Mouse (Mus musculus) adrenal gland, postnatal 36 days (tissue): ENCODE measurements at regions not wholly inside any gene's neighbourhood (a gene's known extent, or its start where the extent isn't known, plus 50 kb on each side); places are given as distances from the start of the nearest gene placed in this dataset.
A peak's percentile ranks its signal among the peaks of the same experiment; 100 is the strongest.

Experiments
- DNase-seq, 2 experiments: peaks; one replicate each; pipeline ENCODE4 v3.0.0; 2021; ENCODE audit warnings: mixed read lengths in 1 of 2

DNA sequence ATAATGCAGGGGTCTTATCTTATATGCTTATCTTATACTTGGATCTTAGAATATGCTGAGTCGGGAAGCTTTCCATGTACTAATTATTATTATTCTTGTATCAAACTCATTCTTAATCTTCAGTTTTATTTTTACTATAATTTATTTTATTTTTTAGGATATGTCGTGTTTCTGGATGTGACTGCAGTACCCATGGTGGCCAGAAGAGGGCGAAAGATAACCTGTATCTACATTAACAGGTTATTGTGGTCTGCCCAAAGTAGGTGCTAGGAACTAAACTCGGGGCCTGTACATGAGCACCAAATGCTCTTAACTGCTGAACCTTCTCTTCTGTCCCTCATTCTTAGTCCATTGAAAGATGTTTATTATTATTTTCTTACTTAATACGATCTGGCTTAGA is 72.0 kb upstream of the Samt3 start:
- DNase-seq = no peak

DNA sequence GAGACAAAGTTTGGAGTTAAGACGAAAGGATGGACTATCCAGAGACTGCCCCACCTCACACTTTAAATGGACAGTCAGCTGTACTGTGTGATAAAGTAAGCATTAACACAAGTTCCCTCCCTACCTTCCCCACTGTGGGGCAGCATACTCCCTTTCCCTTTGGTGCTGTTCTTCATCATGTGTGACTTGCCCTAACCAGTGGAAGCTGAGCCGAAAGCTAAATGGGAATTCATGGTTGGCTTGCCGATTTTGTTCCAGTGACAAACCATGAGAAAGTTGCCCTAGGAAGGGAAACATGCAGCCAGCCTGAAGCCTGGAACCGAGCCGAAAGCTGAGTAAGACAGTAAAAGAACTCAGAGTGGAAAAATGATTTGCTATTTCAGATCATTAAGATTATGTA is 62.9 kb upstream of the Samt3 start:
- peak; percentile 41 to 45 for DNase-seq
